Mouse (Mus musculus) megakaryocyte, embryonic 14.5 days (primary cell): ENCODE measurements around the gene Steap2. TPM values are rescaled to one million over a fixed set of nuclear protein-coding genes. Genes with fewer than 3 reads are reported as not detected.
A peak's percentile ranks its signal among the peaks of the same experiment; 100 is the strongest.

Source experiments
- H3K27me3 ChIP-seq: replicated peaks from 2 replicates; pipeline ENCODE3; 2012; ENCODE audit warnings: inconsistent platforms
- H3K36me3 ChIP-seq: replicated peaks from 2 replicates; pipeline ENCODE3; 2012; ENCODE audit warnings: low read length, inconsistent platforms, mixed read lengths
- H3K4me1 ChIP-seq: 2 replicates; pipeline ENCODE4 v1.6.1; 2012; ENCODE audit warnings: inconsistent platforms
- H3K4me3 ChIP-seq: replicated peaks from 2 replicates; pipeline ENCODE3; 2012; ENCODE audit warnings: moderate library complexity, mild to moderate bottlenecking, inconsistent platforms
- H3K9me3 ChIP-seq: 2 replicates; pipeline ENCODE4 v1.6.1; 2012; ENCODE audit warnings: inconsistent platforms
- FLI1 ChIP-seq: IDR thresholded peaks from 2 replicates; pipeline ENCODE4 v1.6.1; 2012; ENCODE audit warnings: low read length, inconsistent platforms, mixed read lengths
- GATA1 ChIP-seq: IDR thresholded peaks from 3 replicates; pipeline ENCODE4 v1.6.1; 2012; ENCODE audit warnings: mixed read lengths, low read length, inconsistent platforms, borderline replicate concordance
- polyA plus RNA-seq: library from polyadenylated mRNA; stranded (reverse); fragments of >175 nt; gene quantifications from 2 replicates; pipeline ENCODE4 v1.2.3, GENCODE M21; 2012; ENCODE audit warnings: low replicate concordance; ENCODE audit not compliant: insufficient read depth

Gene Steap2
- not detected in 2 replicates for polyA plus RNA-seq

DNA sequence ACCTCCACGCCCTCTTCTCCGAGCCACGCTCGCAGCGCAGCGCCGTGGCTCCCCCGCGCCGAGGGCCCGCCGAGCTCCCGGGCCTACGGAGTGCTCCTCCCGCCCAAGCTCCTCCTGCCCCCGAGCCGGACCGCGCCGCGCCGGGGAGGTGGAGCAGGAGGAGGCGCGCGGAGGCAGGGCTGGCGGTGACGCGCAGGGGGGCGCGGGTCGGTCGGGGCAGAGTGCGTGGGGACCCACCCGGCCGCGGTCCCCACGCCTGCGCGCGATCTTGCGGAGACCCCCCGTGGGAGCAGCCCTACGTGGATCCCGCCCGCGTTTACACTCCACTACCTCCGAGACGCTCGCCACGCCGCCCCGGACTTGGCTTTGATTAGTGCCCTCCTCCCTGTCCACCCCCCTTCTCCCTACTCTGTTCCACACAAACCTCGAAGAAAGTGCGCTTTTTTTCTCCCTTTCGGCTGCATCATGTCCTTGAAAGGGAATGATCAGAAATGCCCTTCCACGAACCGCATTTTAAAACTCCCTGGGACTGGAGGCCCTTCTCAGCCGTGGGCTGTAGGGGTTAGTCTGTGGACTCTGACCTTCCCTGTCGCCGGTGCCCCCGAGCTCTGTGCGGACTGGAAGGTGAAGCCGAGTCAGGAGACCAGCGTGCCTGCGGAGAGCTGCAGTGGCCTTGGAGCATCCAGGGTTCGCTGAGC, at the start of gene Steap2:
Gene Steap2 (minus strand): TSS at position 623 of the 698 bp plus-strand sequence.
- peaks cover 39% of the 10 kb centered on the region for H3K27me3 ChIP-seq
- H3K4me3 ChIP-seq: peak within 1 kb of the TSS; percentile 88
- peaks cover 8% of the 10 kb centered on the region for H3K9me3 ChIP-seq
- TF ChIP-seq FLI1 (no peak), GATA1 (no peak)
- H3K36me3 ChIP-seq: no peaks in the 10 kb centered on the region
- H3K4me1 ChIP-seq: peaks cover 11% of the 10 kb centered on the region

GRCm38 (mm10) chr5:5734445-5734844, 40.1 kb upstream of the Steap2 start:
- H3K4me1 ChIP-seq: no peaks in the 10 kb centered on the region
- H3K9me3 ChIP-seq: no peaks in the 10 kb centered on the region
- H3K36me3 ChIP-seq: no peaks in the 10 kb centered on the region
- H3K27me3 ChIP-seq: no peaks in the 10 kb centered on the region
- H3K4me3 ChIP-seq: no peak overlapping the region
- TF ChIP-seq FLI1: no peak
- TF ChIP-seq GATA1: no peak

- Histone ChIP-seq H3K9me3 (no peaks in the 10 kb centered on the region), H3K27me3 (no peaks in the 10 kb centered on the region), H3K36me3 (no peaks in the 10 kb centered on the region), H3K4me3 (no peak overlapping the region), H3K4me1 (no peaks in the 10 kb centered on the region)
- no peak for TF ChIP-seq GATA1
- no peak for TF ChIP-seq FLI1
These were observed 38.5 kb upstream of the Steap2 start for GRCm38 (mm10) chr5:5732858-5733257.

DNA sequence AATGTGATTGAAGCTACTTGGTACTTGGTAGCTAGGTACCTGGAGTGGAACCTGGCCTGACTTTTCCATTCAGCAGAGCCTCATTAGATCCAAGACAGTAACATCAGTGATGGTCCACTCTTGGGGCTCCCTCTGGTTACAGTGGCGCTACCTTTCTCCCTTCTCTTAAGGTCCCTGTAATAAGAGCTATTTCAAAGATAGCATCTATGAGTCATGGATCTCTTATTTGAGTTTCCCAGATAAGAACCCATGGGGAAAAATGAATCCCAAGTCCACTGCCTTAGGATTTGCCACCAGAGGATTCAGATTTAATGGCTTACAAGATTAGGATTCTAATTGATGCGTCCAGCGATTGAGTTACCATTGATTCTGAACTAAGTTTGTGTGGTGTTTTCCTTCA, 37.8 kb upstream of the Steap2 start:
- no peaks in the 10 kb centered on the region for H3K27me3 ChIP-seq
- no peaks in the 10 kb centered on the region for H3K36me3 ChIP-seq
- no peak overlapping the region for H3K4me3 ChIP-seq
- TF ChIP-seq FLI1 (no peak), GATA1 (no peak)
- H3K9me3 ChIP-seq: no peaks in the 10 kb centered on the region
- no peaks in the 10 kb centered on the region for H3K4me1 ChIP-seq

GRCm38 (mm10) chr5:5729904-5730303, 35.5 kb upstream of the Steap2 start:
- Histone ChIP-seq H3K27me3 (no peaks in the 10 kb centered on the region), H3K4me1 (no peaks in the 10 kb centered on the region), H3K36me3 (no peaks in the 10 kb centered on the region), H3K4me3 (no peak overlapping the region), H3K9me3 (no peaks in the 10 kb centered on the region)
- TF ChIP-seq GATA1 (no peak), FLI1 (no peak)

DNA sequence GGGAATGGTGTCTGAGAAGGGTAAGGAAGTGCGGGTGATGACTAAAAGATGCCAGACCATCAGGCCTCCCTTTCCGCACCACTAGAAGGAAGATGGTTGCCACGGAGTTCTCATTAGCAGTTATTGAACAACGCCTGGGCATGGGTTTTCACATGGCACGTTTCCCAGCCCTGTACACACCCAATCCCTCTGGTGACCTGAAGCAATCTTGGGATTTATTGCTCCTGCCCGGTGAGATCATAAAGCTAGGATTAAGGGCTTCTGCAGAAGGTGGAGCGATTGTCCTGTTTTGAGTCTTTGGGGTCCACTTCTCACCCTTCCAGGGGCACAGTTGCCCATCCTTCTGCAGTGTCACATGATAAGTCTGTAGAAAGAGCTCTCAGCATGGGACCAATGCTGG, 27.8 kb upstream of the Steap2 start:
- Histone ChIP-seq H3K4me1 (no peaks in the 10 kb centered on the region), H3K9me3 (peaks cover 3% of the 10 kb centered on the region; the same call in 1 of the 2 replicates), H3K36me3 (no peaks in the 10 kb centered on the region), H3K4me3 (no peak overlapping the region), H3K27me3 (no peaks in the 10 kb centered on the region)
- TF ChIP-seq FLI1: no peak
- TF ChIP-seq GATA1: no peak

DNA sequence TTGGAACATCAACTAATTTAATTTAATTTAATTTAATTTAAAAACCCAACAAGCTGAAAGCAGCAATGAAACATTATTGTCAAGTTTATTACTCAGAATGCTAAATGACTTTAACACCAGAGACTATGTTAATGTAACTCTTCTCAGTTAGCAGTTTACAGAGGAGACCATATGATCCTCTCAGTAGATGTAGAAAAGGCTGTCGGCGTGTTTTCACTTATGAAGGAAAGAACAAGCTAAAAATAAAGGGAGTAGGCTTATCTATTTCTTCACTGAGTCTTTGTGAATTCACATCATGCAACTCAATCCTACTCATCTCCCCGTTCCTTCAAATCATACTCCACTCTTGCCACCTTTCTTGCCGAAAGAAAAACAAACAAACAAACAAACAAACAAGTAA, 16.7 kb upstream of the Steap2 start:
- H3K9me3 ChIP-seq: no peaks in the 10 kb centered on the region

DNA sequence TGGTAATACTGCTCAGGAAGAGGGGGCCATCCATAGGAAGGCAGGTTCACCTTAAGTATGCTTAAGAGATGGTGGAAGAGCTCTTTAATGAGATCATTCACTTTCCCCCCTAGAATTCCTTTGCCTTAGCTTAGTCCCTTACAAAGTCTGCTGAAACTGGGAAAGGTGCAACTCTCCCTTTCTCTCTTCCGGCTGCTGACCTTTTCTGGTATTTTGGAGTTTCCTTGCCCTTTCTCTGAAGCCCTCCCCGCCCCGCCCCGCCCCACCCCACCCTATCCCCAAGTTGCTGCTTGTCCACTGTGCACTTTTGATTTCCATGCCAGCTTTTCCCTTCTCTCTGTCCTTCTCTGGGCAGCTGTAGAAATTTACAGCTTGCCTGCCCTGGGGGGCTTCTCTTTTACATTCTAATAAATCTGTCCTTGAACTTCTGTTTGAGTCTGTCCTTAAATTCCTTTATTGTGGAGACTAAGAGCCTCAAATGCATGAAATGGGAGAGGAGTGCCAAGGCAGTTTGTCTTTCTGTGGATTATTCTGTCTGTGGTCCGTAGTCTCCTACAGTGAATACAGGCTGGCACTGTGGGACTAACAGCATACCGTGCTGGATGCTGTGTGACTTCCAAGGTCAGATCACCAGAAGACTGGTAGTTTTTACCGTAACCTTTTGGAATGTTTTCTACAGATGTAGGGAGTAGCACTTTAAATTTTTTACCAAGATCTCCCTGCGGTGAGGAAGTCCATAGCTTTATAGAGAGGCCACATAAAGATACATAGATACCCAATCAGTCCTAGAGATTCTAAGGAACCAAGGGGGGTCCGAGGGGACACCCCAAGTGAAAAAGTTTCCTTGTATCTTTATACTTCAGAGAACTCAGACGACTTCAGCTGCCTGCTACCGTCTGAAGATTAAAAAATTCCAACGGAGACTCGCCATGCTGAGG, 13.2 kb upstream of the Steap2 start:
- Histone ChIP-seq H3K4me3 (no peak overlapping the region), H3K36me3 (no peaks in the 10 kb centered on the region), H3K27me3 (no peaks in the 10 kb centered on the region), H3K9me3 (no peaks in the 10 kb centered on the region), H3K4me1 (no peaks in the 10 kb centered on the region)
- TF ChIP-seq GATA1 (no peak), FLI1 (no peak)

More for the DNA sequence above, 16.7 kb upstream of the Steap2 start:
- H3K4me3 ChIP-seq: no peak overlapping the region
- no peaks in the 10 kb centered on the region for H3K27me3 ChIP-seq
- H3K4me1 ChIP-seq: no peaks in the 10 kb centered on the region
- no peaks in the 10 kb centered on the region for H3K36me3 ChIP-seq
- no peak for TF ChIP-seq FLI1
- no peak for TF ChIP-seq GATA1

DNA sequence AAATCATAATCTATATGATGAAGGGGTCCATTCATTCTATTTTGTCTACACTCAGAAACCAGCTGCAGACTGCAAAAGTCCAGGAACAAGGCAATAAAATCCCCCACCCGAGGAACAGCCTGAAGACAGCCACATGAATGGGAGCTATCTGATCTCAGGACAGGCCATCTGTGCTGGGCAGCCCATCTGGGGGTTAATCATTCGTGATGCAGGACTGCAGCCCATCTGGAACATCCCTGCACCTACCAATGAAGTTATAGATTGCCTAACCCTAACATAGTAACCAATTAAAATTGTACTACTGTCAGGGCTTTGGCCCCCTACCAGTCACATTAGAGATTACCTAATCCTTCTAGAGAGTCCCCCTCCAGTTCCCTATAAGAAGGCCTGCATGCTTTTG, 10.6 kb upstream of the Steap2 start:
- Histone ChIP-seq H3K27me3 (no peaks in the 10 kb centered on the region), H3K9me3 (peaks cover 3% of the 10 kb centered on the region; the same call in 1 of the 2 replicates), H3K4me3 (no peak overlapping the region), H3K36me3 (no peaks in the 10 kb centered on the region), H3K4me1 (no peaks in the 10 kb centered on the region)
- no peak for TF ChIP-seq GATA1
- no peak for TF ChIP-seq FLI1

- Histone ChIP-seq H3K36me3 (no peaks in the 10 kb centered on the region), H3K9me3 (peaks cover 11% of the 10 kb centered on the region), H3K4me3 (no peak overlapping the region), H3K27me3 (peaks cover 1% of the 10 kb centered on the region), H3K4me1 (no peaks in the 10 kb centered on the region)
- TF ChIP-seq GATA1: no peak
- TF ChIP-seq FLI1: no peak
These were observed 6.0 kb upstream of the Steap2 start for GRCm38 (mm10) chr5:5700386-5700785.
